Mouse (Mus musculus) embryonic facial prominence, embryonic 10.5 days (tissue): ENCODE results near the gene Faap20. TPM values are rescaled to one million over a fixed set of nuclear protein-coding genes. Genes with fewer than 3 reads are reported as not detected.

ENCODE experiments used
- DNase-seq: peaks from one replicate; pipeline ENCODE4 v3.0.0-alpha.2; 2017; ENCODE audit warnings: low spot score
- H3K27ac ChIP-seq: fragments of 300-500 bp; sonication (generic); replicated peaks from 2 replicates; pipeline ENCODE4 v1.5.1; 2016; ENCODE audit warnings: mild to moderate bottlenecking
- H3K27me3 ChIP-seq: fragments of 300-500 bp; sonication (generic); replicated peaks from 2 replicates; pipeline ENCODE4 v1.6.1; 2016; ENCODE audit warnings: low read depth, mild to moderate bottlenecking; ENCODE audit not compliant: poor library complexity, severe bottlenecking
- H3K36me3 ChIP-seq: fragments of 300-500 bp; sonication (generic); replicated peaks from 2 replicates; pipeline ENCODE4 v1.6.1; 2016; ENCODE audit warnings: mild to moderate bottlenecking, moderate library complexity
- H3K4me1 ChIP-seq: fragments of 300-500 bp; sonication (generic); 2 replicates; pipeline ENCODE4 v1.6.1; 2016
- H3K4me3 ChIP-seq: fragments of 300-500 bp; sonication (generic); 2 replicates; pipeline ENCODE4 v1.5.1; 2016; ENCODE audit warnings: mild to moderate bottlenecking, moderate library complexity
- H3K9me3 ChIP-seq: fragments of 300-500 bp; sonication (generic); 2 replicates; pipeline ENCODE4 v1.6.1; 2016; ENCODE audit warnings: mild to moderate bottlenecking
- WGBS: fragments of 180-500 bp; shearing (Covaris S2); methylation state at CpG from one replicate; pipeline ENCODE4 v1.1.7; 2016; 5-methylcytosine and 5-hydroxymethylcytosine counted together
- polyA plus RNA-seq: library from polyadenylated mRNA; unstranded; fragments of >200 nt; fragmentation: Nextera tagmentation; extraction: Ambion mirVana; gene quantifications from 2 replicates; pipeline ENCODE4 v1.2.1, GENCODE M21; 2016

Faap20 gene
- polyA plus RNA-seq, 1 experiment from 2014 or later = 99.6 TPM

DNA sequence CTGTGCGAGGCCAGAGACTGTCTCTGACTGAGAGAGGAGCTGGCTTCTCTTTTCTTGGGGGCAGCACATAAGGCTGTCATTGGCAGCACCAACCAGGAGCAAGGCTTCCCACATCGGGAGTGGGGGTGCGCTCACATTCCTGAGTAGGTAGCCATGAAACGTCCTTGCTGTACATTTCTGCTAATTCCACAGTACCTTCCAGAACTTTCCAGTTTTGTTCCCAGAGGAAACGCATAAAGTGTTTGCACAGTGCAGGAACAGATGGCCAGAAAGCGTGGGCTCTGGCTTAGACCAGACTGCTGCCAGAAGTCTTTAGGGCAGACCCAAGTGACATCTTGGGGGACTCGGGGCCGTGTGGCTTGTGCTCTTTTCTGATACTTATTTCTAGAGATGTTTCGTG is 34.0 kb downstream of the Faap20 start:
- Histone ChIP-seq H3K9me3 (no peaks in the 10 kb centered on the region), H3K4me3 (peak overlapping the region; percentile 47), H3K27me3 (no peaks in the 10 kb centered on the region), H3K27ac (peak overlapping the region; percentile 90), H3K36me3 (no peaks in the 10 kb centered on the region), H3K4me1 (peaks cover 70% of the 10 kb centered on the region)
- 46% methylated on average over 9 of the region's 9 CpGs for WGBS
- DNase-seq = no peak

DNA sequence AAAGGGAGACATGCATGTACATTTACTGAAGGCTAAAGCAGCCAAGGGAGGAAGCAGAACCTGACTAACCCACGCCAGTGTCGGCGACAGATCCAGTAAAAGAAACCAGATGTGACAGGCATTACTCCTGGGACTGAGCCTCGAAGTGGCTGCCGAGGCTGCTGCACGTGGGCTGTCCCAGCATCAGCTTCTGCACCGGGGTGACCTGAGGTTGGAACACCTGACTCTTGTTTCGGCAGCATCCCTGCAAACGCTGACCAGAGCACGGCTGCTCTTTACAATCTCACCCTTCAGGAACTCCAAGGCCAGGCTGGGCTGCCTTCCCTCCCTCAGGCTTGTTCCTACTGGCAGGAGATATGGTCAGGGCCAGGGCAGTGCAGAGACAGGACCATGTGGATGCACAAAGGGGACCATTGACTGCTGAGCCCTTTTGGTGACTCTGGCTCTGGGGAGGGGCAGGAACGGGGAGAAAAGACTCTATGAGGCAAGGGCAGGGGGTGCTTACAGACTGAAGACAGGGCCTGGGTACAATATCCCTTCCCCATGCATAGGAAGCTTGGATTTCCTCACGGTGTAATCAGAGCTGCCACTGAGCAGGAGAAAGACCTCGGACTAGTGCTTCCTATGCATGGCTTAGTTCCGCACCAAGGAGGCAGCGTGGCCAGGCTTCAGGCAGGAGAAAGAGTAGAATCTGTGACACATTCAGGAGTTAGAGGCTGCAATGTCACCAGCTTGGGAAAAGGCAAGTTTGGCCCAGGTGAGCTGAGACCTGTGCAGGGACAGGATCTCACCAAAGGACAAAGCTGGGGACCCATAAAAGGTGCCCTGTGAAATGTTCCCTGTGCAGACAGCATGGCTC is 35.1 kb downstream of the Faap20 start:
- H3K27ac ChIP-seq = peak overlapping the region; percentile 90
- H3K27me3 ChIP-seq = no peaks in the 10 kb centered on the region
- H3K36me3 ChIP-seq = no peaks in the 10 kb centered on the region
- peaks cover 63% of the 10 kb centered on the region for H3K4me1 ChIP-seq
- 27% methylated on average over 15 of the region's 15 CpGs for WGBS
- DNase-seq = peak; percentile 65
- no peak overlapping the region; the same call in 1 of the 2 replicates for H3K4me3 ChIP-seq
- no peaks in the 10 kb centered on the region for H3K9me3 ChIP-seq

DNA sequence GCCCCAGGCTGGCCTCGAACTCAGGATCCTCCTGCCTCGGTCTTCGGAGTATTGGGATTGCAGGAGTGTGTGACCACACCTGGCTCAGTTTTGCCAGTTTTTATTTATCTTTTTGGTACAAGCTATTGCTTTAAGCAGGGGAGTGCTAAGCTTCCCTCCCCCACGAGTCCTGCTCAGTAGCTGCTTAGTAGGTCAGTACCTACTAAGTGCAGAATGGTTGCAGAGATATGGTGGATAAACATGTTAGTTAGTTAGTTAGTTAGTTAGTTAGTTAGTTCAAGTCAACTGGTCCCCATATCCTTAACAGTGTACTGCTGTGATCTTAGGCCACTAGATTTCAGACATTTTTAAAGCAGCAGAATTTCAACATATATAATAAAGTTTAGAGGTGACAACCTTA is 36.5 kb downstream of the Faap20 start:
- Histone ChIP-seq H3K4me3 (no peak overlapping the region), H3K4me1 (peaks cover 51% of the 10 kb centered on the region), H3K9me3 (no peaks in the 10 kb centered on the region), H3K27ac (no peak overlapping the region), H3K36me3 (no peaks in the 10 kb centered on the region), H3K27me3 (no peaks in the 10 kb centered on the region)
- 92% methylated on average over 4 of the region's 4 CpGs for WGBS
- DNase-seq = no peak

DNA sequence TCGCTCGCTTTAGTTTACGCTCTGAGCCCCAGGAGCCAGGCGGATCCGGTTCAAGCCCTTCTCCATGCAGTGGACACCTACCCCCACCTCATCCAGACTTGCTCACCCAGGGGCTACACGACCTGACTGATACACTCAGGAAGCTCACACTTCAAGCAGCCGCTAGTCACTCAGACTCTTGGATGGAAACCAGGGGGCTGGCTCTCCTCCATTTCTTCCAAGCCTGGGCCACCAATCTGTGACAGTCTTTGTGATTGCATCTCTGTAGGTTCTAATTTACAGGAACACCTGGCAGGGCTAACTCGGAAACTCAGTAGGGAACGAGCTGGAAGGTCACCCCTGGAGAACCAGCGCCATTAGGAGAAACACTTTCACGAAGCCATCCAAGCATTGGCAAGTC is 38.1 kb downstream of the Faap20 start:
- peaks cover 35% of the 10 kb centered on the region for H3K4me1 ChIP-seq
- H3K36me3 ChIP-seq = no peaks in the 10 kb centered on the region
- peak overlapping the region; percentile 15; the same call in 1 of the 2 replicates for H3K27ac ChIP-seq
- H3K9me3 ChIP-seq = no peaks in the 10 kb centered on the region
- 92% methylated on average over 11 of the region's 11 CpGs for WGBS
- H3K27me3 ChIP-seq = no peaks in the 10 kb centered on the region
- H3K4me3 ChIP-seq = no peak overlapping the region
- DNase-seq = no peak

DNA sequence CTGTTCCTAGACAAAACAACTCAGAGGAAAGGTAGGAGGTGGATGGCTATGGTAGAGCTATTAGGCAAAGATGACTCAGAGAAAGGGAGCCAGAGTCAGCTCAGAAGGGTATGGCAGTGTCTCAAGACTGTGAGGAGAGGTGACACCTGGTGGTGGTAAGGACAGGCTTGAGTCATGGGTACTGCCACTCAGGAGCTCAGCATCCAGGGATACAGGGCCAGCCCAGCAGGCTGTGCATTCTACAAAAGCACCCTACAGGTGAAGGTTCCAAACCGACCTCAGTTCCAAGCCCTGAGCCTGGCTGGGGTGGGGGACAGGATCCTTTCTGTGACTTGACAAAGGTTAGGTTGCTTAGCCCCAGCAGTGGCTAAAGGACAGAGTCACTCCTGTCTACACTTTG is 39.0 kb downstream of the Faap20 start:
- H3K27me3 ChIP-seq = no peaks in the 10 kb centered on the region
- H3K4me1 ChIP-seq = peaks cover 26% of the 10 kb centered on the region
- DNase-seq = no peak
- peak overlapping the region; percentile 26; the same call in 1 of the 2 replicates for H3K27ac ChIP-seq
- H3K4me3 ChIP-seq = no peak overlapping the region
- WGBS = 83% methylated on average over 1 of the region's 1 CpGs
- no peaks in the 10 kb centered on the region for H3K36me3 ChIP-seq
- H3K9me3 ChIP-seq = no peaks in the 10 kb centered on the region

DNA sequence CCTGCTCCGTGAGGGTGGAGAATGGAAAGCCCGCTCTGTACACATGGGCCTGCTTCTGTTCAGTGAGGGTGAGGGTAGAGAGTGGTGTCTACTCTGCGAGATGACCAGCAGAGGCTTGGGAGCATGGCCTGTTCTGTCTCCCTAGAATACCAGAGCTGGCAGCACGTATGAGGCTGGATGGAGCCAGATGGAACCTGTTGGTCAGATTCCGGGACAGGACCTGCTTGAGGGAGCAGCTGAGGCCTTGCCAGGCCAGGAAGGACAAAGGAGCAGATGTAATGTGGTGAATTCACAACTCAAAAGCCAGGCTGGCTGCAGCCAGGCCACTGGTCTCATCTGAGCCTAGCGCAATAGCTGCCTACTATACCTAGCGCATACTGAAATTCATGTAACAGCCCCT is 40.4 kb downstream of the Faap20 start:
- H3K27me3 ChIP-seq = no peaks in the 10 kb centered on the region
- H3K4me1 ChIP-seq = peaks cover 11% of the 10 kb centered on the region
- no peaks in the 10 kb centered on the region for H3K9me3 ChIP-seq
- 90% methylated on average over 7 of the region's 7 CpGs for WGBS
- no peak overlapping the region for H3K4me3 ChIP-seq
- H3K36me3 ChIP-seq = no peaks in the 10 kb centered on the region
- H3K27ac ChIP-seq = peak overlapping the region; percentile 54; the same call in 1 of the 2 replicates
- DNase-seq = no peak

DNA sequence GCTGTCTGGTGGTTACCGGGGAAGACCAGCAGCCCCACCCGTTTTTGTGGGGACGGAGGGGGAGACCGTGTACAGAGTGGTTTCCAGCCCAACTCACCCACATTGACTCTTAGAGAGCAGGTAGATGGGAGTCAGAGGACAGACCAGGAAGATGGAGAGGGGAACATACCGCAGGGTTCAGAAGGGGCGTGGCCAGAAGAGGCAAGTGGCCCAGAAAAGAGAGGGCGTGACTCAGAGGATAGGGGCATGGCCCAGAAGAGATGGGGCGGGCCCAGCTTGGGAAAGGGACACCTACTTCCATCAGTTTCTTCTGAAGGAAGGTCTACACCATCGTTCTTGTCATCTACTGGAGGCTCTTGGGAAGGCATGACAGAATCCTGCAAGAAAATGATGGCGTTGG is 43.3 kb downstream of the Faap20 start:
- no peaks in the 10 kb centered on the region for H3K27me3 ChIP-seq
- DNase-seq = no peak
- H3K4me3 ChIP-seq = no peak overlapping the region
- no peaks in the 10 kb centered on the region for H3K4me1 ChIP-seq
- no peak overlapping the region for H3K27ac ChIP-seq
- H3K36me3 ChIP-seq = no peaks in the 10 kb centered on the region
- no peaks in the 10 kb centered on the region for H3K9me3 ChIP-seq
- 89% methylated on average over 10 of the region's 10 CpGs for WGBS

DNA sequence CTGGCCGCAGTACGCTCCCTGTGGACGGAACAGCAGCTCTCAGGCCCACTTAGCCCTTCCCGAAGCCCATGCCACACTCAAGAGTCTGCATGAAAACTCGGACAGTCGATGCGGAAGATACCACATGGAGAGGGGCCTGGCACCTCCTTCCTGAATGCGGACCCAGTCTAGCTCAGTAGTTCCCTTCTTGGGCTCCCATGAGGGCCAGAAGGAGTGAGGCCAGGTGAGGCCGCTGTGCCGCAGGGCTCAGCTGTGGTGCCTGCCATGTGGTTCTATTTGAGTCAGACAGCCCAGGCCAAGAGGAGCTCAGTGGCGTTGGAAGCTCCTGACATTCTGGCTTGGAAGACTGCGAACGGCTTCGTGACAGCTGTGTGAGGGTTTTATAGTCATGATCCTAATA is 44.8 kb downstream of the Faap20 start:
- Histone ChIP-seq H3K9me3 (no peaks in the 10 kb centered on the region), H3K4me1 (no peaks in the 10 kb centered on the region), H3K36me3 (no peaks in the 10 kb centered on the region), H3K27ac (no peak overlapping the region; the same call in 1 of the 2 replicates), H3K27me3 (no peaks in the 10 kb centered on the region), H3K4me3 (no peak overlapping the region)
- 93% methylated on average over 14 of the region's 14 CpGs for WGBS
- DNase-seq = no peak

DNA sequence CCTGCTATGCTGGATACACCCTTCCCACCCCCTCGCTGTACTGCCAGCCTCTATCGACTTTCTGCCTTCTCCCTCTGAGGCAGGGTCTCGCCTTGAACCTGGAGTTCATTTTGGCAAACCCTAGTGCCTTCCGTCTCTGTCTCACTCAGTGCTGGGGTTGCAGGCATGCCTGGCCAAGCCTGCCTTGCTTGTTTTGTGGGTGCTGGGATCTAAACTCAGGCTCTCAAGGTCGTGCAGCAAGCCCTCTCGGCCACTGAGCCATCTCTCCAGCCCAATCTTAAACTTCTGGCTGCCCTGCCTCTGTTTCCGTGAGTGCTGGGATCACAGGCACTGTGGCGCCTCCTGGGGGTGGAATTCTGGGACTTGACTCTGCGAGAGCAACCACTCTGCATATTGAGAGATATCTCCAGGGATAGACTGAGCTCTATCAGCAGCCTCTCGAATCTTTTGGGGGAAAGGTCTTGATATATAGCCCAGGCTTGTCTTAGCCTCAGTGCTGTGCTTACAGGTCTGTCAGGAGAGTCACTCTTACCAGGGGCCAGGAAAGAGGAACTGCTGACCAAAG is 45.5 kb downstream of the Faap20 start:
- 80% methylated on average over 10 of the region's 10 CpGs for WGBS
- no peaks in the 10 kb centered on the region for H3K9me3 ChIP-seq
- H3K27ac ChIP-seq = peak overlapping the region; percentile 31; the same call in 1 of the 2 replicates
- H3K36me3 ChIP-seq = no peaks in the 10 kb centered on the region
- H3K4me1 ChIP-seq = peaks cover 3% of the 10 kb centered on the region
- H3K4me3 ChIP-seq = no peak overlapping the region
- peak; percentile 43 for DNase-seq
- no peaks in the 10 kb centered on the region for H3K27me3 ChIP-seq

DNA sequence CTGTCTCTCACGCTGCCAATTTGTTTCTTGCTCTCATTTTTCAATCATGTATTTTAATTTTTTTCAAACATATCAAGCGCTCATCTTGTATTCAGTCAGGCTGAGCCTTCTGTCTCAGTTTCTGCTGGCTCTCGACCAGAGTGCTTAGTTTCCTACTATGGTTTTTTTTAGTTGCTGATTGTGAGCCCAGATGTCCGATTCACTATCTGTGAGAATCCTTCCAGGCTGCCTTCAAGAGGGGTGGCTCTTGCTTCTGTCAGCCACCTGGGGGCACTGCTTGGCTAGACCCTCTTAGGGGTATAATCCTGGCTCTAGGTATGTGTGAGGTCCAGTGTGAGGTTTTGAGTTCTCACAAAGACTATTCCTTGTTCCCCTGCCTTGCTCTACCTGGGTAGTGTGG is 46.4 kb downstream of the Faap20 start:
- no peaks in the 10 kb centered on the region for H3K36me3 ChIP-seq
- H3K27ac ChIP-seq = 0 out of 2 replicates have a peak overlapping the region, but pooled peaks have one; percentile 46
- 82% methylated on average over 4 of the region's 4 CpGs for WGBS
- no peak overlapping the region for H3K4me3 ChIP-seq
- peaks cover 9% of the 10 kb centered on the region for H3K4me1 ChIP-seq
- DNase-seq = no peak
- no peaks in the 10 kb centered on the region for H3K27me3 ChIP-seq
- no peaks in the 10 kb centered on the region for H3K9me3 ChIP-seq

DNA sequence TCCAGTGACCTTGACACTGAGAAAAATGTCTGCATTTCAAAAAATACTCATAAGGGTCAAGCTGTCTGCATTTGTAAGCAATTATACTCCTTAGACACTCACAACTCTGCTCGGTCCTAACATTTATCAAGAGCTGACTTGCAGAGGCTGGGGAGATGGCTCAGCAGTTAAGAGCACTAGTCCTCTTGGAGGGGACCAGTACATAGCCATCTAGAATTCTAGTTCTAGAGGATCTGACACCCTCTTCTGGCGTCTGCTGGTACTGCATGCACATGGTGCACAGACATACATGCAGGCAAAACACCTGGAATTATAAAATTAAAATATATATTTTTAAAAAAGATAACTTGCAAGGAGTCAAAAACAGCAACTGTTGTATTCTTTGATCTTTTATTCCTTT is 47.5 kb downstream of the Faap20 start:
- no peak overlapping the region for H3K27ac ChIP-seq
- WGBS = 52% methylated on average over 2 of the region's 2 CpGs
- H3K36me3 ChIP-seq = no peaks in the 10 kb centered on the region
- H3K4me1 ChIP-seq = peaks cover 14% of the 10 kb centered on the region
- H3K27me3 ChIP-seq = no peaks in the 10 kb centered on the region
- no peak overlapping the region for H3K4me3 ChIP-seq
- no peaks in the 10 kb centered on the region for H3K9me3 ChIP-seq
- peak; percentile 57 for DNase-seq

DNA sequence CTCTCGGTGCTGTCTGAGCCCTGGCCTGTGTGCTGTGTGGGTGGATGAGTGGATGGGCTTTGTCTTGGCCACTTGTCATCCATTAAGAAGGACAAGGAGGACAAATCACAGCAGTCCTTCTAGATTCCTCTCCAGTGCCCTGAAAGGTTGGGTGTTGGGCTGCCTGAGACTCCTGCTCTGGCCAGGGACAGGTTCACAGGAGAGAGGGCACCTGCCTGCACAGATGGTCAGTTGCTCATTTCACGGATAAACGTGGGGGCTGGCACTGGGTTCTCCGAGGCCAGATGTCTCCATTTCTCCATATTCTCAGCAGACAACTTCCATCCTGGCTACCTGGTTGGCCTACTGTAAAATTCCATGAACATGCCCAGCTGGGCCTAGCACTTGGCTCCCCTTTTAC is 49.2 kb downstream of the Faap20 start:
- H3K27me3 ChIP-seq = no peaks in the 10 kb centered on the region
- peaks cover 15% of the 10 kb centered on the region for H3K4me1 ChIP-seq
- H3K9me3 ChIP-seq = no peaks in the 10 kb centered on the region
- WGBS = 89% methylated on average over 4 of the region's 4 CpGs
- no peak overlapping the region for H3K27ac ChIP-seq
- H3K4me3 ChIP-seq = no peak overlapping the region
- no peak for DNase-seq
- no peaks in the 10 kb centered on the region for H3K36me3 ChIP-seq
